Mouse (Mus musculus): ENCODE measurements at regions not wholly inside any gene's neighbourhood (a gene's known extent, or its start where the extent isn't known, plus 50 kb on each side); places are given as distances from the start of the nearest gene placed in this dataset.

DNA sequence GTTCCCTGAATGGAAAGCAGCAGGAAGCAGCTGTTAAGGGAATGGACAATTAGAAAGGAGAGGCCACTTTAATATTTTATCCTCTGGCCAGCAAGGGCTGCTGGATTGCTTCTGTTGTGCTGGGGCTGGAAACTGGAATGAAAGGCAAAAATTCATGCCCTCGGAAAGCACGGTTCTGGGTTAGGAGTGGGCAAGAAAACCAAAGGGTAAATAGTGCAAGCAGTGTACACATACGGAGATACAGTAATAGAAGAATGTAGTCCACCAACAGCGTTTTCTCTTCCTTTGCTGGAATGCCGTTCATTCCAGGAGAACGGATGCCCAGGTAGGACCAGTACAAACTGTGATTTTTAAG, 50.8 kb upstream of the Zfr start:
- DNase-seq (ENCODE audit: low read depth, low spot score): no peak

DNA sequence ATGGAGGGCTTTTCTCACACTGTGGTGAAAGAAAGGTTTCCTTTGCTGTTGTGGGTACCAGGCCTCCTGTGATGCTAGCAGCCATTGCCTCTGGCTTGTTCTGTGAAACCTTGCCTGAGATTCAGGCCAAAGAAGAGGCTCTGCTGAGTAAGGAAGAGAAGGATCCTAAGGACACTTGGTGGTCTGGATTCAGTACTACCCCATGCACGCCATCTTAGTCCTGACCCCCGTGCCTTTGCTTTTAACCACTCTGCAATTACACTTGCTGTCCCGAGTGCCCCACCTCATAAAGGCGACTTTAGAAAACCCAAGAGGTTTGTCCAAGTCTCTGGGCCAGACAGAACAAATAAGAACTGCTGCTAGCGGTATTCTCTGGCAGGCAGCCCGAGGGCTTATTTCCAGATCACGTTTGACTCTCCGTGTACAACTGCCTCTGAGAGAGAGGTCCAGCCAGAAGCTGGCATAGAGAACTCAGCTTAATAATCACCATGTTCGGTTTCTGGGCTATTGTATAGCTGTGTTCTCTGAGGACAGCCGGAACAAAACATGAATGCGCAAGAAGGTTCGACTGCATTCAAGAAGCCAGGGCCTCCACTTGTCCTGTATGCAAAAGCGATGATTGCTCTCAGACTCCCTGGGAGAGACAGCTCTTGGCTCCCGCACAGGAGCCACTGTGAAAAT, 51.3 kb upstream of the Zfr start:
- DNase-seq (ENCODE audit: low read depth, low spot score): peak; percentile 24

DNA sequence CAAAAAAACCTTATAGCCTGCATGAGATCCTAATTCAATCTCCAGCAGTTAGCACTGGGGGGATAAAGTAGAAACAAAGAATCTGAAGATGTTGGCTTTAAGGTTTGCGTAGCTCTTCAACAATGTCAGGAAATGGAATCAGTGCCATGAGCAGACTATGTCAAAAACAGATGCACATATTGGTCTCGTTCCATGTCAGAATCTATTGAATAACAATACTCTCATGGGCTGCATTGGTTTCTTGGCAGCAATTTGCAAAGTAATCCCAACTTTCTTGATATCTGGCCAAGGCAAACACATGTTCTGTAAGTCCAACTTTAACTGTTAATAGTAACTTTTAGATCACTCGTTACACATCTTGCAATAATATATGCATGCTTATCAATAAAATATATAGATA, 58.1 kb upstream of the Sub1 start:
- no peak for DNase-seq (ENCODE audit: low read depth, low spot score)

DNA sequence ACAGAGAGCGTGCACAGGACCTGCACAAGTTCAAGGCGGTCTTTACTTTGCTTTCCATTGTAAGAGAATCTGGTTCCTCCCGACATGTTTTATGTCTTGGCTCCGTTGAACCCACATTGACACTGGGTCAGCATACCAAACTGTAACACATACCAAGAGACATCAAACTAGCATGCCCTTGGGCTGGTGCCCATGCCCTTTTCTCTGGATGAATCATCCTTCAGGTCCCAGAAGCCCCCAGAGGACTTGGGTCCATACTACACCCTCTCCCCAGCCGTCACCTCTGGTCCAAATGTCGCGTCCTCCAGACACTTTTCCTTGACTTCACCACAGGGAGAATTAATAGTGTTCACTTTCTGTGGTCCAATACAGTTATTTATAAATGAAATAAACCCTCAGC, 56.8 kb upstream of the Sub1 start:
- no peak for DNase-seq (ENCODE audit: low read depth, low spot score)

DNA sequence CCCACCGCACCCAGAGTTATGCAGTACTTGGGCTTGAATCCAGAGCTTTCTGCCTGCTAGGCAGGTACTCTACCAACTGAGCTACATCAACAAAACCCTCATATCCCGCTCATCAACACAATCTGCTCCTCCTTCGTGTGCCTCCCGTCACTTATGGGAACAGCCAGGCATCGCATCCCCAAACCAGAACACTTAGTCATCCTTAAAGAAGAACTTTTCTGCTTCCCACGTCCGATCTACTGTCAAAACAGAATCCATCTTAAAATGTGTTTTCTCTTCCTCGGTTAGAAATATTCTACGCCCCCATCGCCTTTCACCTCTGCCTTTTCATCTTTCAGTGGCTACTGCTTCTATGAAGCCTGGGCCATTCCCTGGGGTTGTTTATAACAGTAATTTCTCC, 52.2 kb upstream of the Sub1 start:
- DNase-seq (ENCODE audit: low read depth, low spot score): no peak

DNA sequence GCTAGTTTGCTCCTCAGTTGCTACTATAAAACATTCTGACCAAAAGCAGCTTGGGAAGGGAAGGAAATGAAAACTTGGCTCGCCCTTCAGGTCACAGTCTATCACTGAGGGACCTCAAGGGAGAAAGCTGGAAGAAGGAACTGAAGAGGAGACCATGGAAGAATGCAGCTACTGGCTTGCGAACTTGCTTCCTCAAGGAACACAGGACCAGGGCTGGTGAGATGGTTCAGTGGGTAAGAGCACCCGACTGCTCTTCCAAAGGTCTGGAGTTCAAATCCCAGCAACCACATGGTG, 51.4 kb upstream of the Sub1 start:
- DNase-seq (ENCODE audit: low read depth, low spot score): no peak

DNA sequence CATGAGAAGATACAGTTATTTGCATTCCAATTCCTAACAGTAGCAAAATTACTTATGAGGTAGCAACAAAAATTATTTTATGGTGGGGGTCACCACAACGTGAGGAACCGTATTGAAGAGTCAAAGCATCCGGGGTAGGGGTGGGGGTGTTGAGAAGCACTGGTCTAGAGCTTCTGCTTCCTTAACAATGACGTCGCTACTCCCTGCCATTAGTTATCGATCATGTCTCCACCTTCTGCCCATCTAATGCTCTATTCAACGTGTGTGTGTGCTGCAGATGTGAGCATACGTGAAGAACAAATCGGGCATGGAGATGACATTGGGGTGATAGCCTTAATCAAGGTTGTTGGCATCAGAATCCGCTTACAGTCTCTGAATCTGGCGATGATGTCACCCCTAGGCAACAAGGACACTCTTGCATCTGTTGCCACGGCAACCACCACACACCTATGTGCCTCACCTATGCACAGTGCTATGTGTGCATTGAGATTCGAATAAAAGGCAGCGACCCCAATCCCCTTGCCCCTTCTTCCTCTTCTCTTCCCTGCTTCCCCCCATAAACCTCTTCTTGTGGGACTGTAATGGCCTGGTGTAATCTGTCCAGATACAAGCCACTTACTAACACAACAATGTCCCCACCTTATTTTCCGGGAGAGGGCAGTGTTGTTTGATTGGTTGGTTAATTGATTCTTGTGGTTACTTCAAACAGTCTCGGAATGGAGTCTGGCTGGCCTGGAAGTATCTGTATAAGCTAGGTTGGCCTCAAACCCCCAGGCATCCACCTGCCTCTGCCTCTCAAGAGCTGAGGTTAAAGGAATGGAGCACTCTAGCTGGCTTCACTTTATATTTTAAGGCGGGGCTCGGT, 50.8 kb upstream of the Sub1 start:
- DNase-seq (ENCODE audit: low read depth, low spot score): no peak
